Mouse (Mus musculus): ENCODE results near the gene Slc7a6. TPM values are rescaled to one million over a fixed set of nuclear protein-coding genes. Genes with fewer than 3 reads are reported as not detected.

Slc7a6 gene
- total RNA-seq (2014; fragmentation: Nextera tagmentation), result 29.6 and 30.3 TPM in 2 replicates
- 21.9 and 31.5 TPM in 2 replicates for total RNA-seq (2017)

- ATAC-seq (replicated peaks; ENCODE audit: poor library complexity, severe bottlenecking), result peak; percentile 82
Measured at GRCm38 (mm10) chr8:106168356-106169016, at the start of gene Slc7a6. Gene Slc7a6, plus strand, starts transcription at chr8:106168857.

- no peak for ATAC-seq (replicated peaks; ENCODE audit: poor library complexity, severe bottlenecking)
Measured at GRCm38 (mm10) chr8:106123443-106123842, 45.2 kb upstream of the Slc7a6 start.

- ATAC-seq (replicated peaks; ENCODE audit: poor library complexity, severe bottlenecking), result no peak
Measured at GRCm38 (mm10) chr8:106126055-106126454, 42.6 kb upstream of the Slc7a6 start.

- no peak for ATAC-seq (replicated peaks; ENCODE audit: poor library complexity, severe bottlenecking)
Measured at GRCm38 (mm10) chr8:106127054-106127453, 41.6 kb upstream of the Slc7a6 start.

GRCm38 (mm10) chr8:106127882-106128410, 40.7 kb upstream of the Slc7a6 start:
- ATAC-seq (replicated peaks; ENCODE audit: poor library complexity, severe bottlenecking), result no peak

GRCm38 (mm10) chr8:106129232-106129930, 39.3 kb upstream of the Slc7a6 start:
- no peak for ATAC-seq (replicated peaks; ENCODE audit: poor library complexity, severe bottlenecking)

- no peak for ATAC-seq (replicated peaks; ENCODE audit: poor library complexity, severe bottlenecking)
Measured at GRCm38 (mm10) chr8:106129997-106130396, 38.7 kb upstream of the Slc7a6 start.

- no peak for ATAC-seq (replicated peaks; ENCODE audit: poor library complexity, severe bottlenecking)
Measured at GRCm38 (mm10) chr8:106130505-106130904, 38.2 kb upstream of the Slc7a6 start.

- no peak for ATAC-seq (replicated peaks; ENCODE audit: poor library complexity, severe bottlenecking)
Measured at GRCm38 (mm10) chr8:106131021-106131420, 37.6 kb upstream of the Slc7a6 start.

GRCm38 (mm10) chr8:106131488-106132222, 37.0 kb upstream of the Slc7a6 start:
- ATAC-seq (replicated peaks; ENCODE audit: poor library complexity, severe bottlenecking), result no peak

GRCm38 (mm10) chr8:106132356-106132755, 36.3 kb upstream of the Slc7a6 start:
- peak; percentile 36 for ATAC-seq (replicated peaks; ENCODE audit: poor library complexity, severe bottlenecking)

GRCm38 (mm10) chr8:106133526-106133925, 35.1 kb upstream of the Slc7a6 start:
- no peak for ATAC-seq (replicated peaks; ENCODE audit: poor library complexity, severe bottlenecking)

GRCm38 (mm10) chr8:106133946-106134345, 34.7 kb upstream of the Slc7a6 start:
- no peak for ATAC-seq (replicated peaks; ENCODE audit: poor library complexity, severe bottlenecking)

- no peak for ATAC-seq (replicated peaks; ENCODE audit: poor library complexity, severe bottlenecking)
Measured at GRCm38 (mm10) chr8:106134751-106135571, 33.7 kb upstream of the Slc7a6 start.

GRCm38 (mm10) chr8:106135672-106136071, 33.0 kb upstream of the Slc7a6 start:
- ATAC-seq (replicated peaks; ENCODE audit: poor library complexity, severe bottlenecking), result no peak

GRCm38 (mm10) chr8:106136156-106137130, 32.2 kb upstream of the Slc7a6 start, which contains the start of gene Esrp2:
Gene Esrp2, minus strand, starts transcription at chr8:106136974.
- peak; percentile 31 for ATAC-seq (replicated peaks; ENCODE audit: poor library complexity, severe bottlenecking)

- ATAC-seq (replicated peaks; ENCODE audit: poor library complexity, severe bottlenecking), result no peak
Measured at GRCm38 (mm10) chr8:106137218-106137905, 31.3 kb upstream of the Slc7a6 start.

- ATAC-seq (replicated peaks; ENCODE audit: poor library complexity, severe bottlenecking), result peak; percentile 52
Measured at GRCm38 (mm10) chr8:106137906-106138477, 30.7 kb upstream of the Slc7a6 start.

Measured in granulocyte monocyte progenitor cell, adult 5-6 weeks (primary cell).